Mouse (Mus musculus) myocyte (in vitro differentiated cells): ENCODE results near the gene 5730455P16Rik. TPM values are rescaled to one million over a fixed set of nuclear protein-coding genes. Genes with fewer than 3 reads are reported as not detected.
"Not testable (repeated sequence)": the region's sequence is repeated elsewhere in the genome, so short reads cannot be mapped to it uniquely, and the experiment has no call there.

ENCODE experiments used
- H3K27me3 ChIP-seq: one replicate; pipeline ENCODE4 v1.6.1; 2011; ENCODE audit not compliant: control insufficient read depth, insufficient read depth, insufficient read length
- H3K36me3 ChIP-seq: one replicate; pipeline ENCODE4 v1.6.1; 2011; ENCODE audit not compliant: control insufficient read depth, insufficient read depth
- H3K4me2 ChIP-seq: one replicate; pipeline ENCODE4 v1.6.1; 2011; ENCODE audit warnings: low read depth, control low read depth
- H3K4me3 ChIP-seq: one replicate; pipeline ENCODE4 v1.5.1; 2011; ENCODE audit warnings: mild to moderate bottlenecking, control low read depth, moderate library complexity
- H3K79me2 ChIP-seq: one replicate; pipeline ENCODE4 v1.6.1; 2011; ENCODE audit not compliant: control insufficient read depth, insufficient read depth
- H3ac ChIP-seq: one replicate; pipeline ENCODE4 v1.6.1; 2011; ENCODE audit not compliant: control insufficient read depth, insufficient read length
- CEBPB ChIP-seq: IDR thresholded peaks from 2 replicates; pipeline ENCODE4 v1.6.1; 2011; ENCODE audit warnings: mild to moderate bottlenecking, moderate library complexity; ENCODE audit not compliant: poor library complexity, insufficient read depth, severe bottlenecking
- E2F4 ChIP-seq: IDR thresholded peaks from one replicate; pipeline ENCODE4 v1.6.1; 2011; ENCODE audit warnings: mild to moderate bottlenecking, control low read depth, moderate library complexity; ENCODE audit not compliant: insufficient read depth
- MAX ChIP-seq: IDR thresholded peaks from one replicate; pipeline ENCODE4 v1.6.1; 2011; ENCODE audit warnings: low read depth, mild to moderate bottlenecking, control low read depth
- MYOD1 ChIP-seq, 3 experiments: IDR thresholded peaks; one replicate each; pipeline ENCODE4 v1.6.1; 2011; ENCODE audit warnings: control low read depth in 2 of 3, low read depth in 2 of 3, mild to moderate bottlenecking in 2 of 3, moderate library complexity in 1 of 3; ENCODE audit not compliant: insufficient read length in 2 of 3, control insufficient read depth in 1 of 3
- MYOG ChIP-seq, 3 experiments: IDR thresholded peaks; one replicate each; pipeline ENCODE4 v1.6.1; 2011; ENCODE audit warnings: control low read depth in 2 of 3, low read depth in 2 of 3, mild to moderate bottlenecking in 2 of 3; ENCODE audit not compliant: insufficient read length in 2 of 3, control insufficient read depth in 1 of 3, insufficient read depth in 1 of 3
- POLR2A ChIP-seq: IDR thresholded peaks from one replicate; pipeline ENCODE4 v1.6.1; 2011; ENCODE audit warnings: low read depth, mild to moderate bottlenecking, control low read depth, moderate library complexity; ENCODE audit not compliant: insufficient read length
- POLR2AphosphoS2 ChIP-seq: IDR thresholded peaks from one replicate; pipeline ENCODE4 v1.6.1; 2011; ENCODE audit warnings: low read depth, control low read depth; ENCODE audit not compliant: insufficient read length
- REST ChIP-seq: IDR thresholded peaks from one replicate; pipeline ENCODE4 v1.6.1; 2011; ENCODE audit warnings: mild to moderate bottlenecking, control low read depth, moderate library complexity; ENCODE audit not compliant: insufficient read depth, insufficient read length
- SRF ChIP-seq: IDR thresholded peaks from one replicate; pipeline ENCODE4 v1.6.1; 2011; ENCODE audit warnings: low read depth; ENCODE audit not compliant: control insufficient read depth, insufficient read length
- TCF12 ChIP-seq: IDR thresholded peaks from one replicate; pipeline ENCODE4 v1.6.1; 2011; ENCODE audit warnings: mild to moderate bottlenecking, control low read depth; ENCODE audit not compliant: poor library complexity, insufficient read depth, severe bottlenecking
- TCF3 ChIP-seq: IDR thresholded peaks from one replicate; pipeline ENCODE4 v1.6.1; 2011; ENCODE audit warnings: low read depth, control low read depth; ENCODE audit not compliant: insufficient read length
- USF1 ChIP-seq: IDR thresholded peaks from one replicate; pipeline ENCODE4 v1.6.1; 2011; ENCODE audit warnings: low read depth, mild to moderate bottlenecking, control low read depth, moderate library complexity
- polyA plus RNA-seq: library from polyadenylated mRNA; unstranded; fragments of >200 nt; fragmentation: generic; extraction: Trizol; gene quantifications from one replicate; pipeline ENCODE4 v1.2.1, GENCODE M21; 2012; ENCODE audit warnings: missing spikeins

5730455P16Rik gene
- polyA plus RNA-seq, 1 experiment, result 7.0 TPM

DNA sequence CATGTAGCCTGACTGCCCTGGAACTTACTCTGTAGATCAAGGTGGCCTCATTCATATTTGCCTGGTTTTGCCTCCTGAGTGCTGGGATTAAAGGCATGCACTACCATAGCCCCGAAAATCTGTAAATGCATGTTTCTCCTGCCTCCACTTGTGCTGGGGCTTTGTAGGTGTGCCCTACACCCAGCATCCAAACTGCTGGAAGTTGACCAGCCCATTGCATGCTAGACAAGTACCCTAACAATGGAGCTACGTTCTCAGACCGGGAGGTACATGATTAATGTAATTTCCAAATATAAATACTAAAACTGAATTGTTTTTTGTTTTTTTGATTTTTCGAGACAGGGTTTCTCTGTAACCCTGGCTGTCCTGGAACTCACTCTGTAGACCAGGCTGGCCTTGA is 7.2 kb upstream of the 5730455P16Rik start:
- Histone ChIP-seq H3ac (no peak overlapping the region), H3K79me2 (peaks cover 70% of the 10 kb centered on the region), H3K4me3 (peak overlapping the region; percentile 99), H3K27me3 (no peaks in the 10 kb centered on the region), H3K36me3 (peaks cover 43% of the 10 kb centered on the region), H3K4me2 (peak overlapping the region; percentile 96)
- TF ChIP-seq CEBPB (no peak), SRF (no peak), MYOG (IDR thresholded peaks at IDR 0.05; ENCODE audit: control insufficient read depth in 1 of 3, insufficient read depth in 1 of 3, insufficient read length in 2 of 3, low read depth in 2 of 3) (no peak), POLR2AphosphoS2 (peak; percentile 7)

DNA sequence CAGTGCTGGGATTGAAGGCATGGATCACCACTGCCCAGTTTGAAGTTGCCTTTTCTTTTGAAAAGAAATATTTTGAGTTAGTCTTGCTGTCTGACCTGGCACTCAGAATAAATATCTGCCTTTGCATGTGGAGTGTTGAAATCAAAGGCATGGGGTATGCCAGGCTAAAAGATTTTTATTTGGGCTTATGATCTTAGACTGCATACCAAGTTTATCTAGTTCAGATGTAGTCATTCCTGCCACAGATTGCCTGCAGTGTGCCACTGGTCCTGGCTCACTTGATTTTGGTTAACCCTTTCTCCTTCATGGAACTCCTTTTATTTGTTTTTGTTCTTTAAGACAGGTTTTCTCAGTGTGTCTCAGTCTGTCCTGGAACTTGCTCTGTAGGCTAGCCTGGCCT is 6.6 kb upstream of the 5730455P16Rik start:
- peak overlapping the region; percentile 75 for H3ac ChIP-seq
- peaks cover 39% of the 10 kb centered on the region for H3K36me3 ChIP-seq
- TF ChIP-seq TCF12 (no peak), SRF (no peak), USF1 (no peak), POLR2A (no peak), CEBPB (no peak), REST (no peak), TCF3 (no peak), MYOD1 (IDR thresholded peaks at IDR 0.05; ENCODE audit: control insufficient read depth in 1 of 3, insufficient read length in 2 of 3, low read depth in 2 of 3) (no peak), MAX (no peak)
- no peaks in the 10 kb centered on the region for H3K27me3 ChIP-seq
- peak overlapping the region; percentile 99 for H3K4me3 ChIP-seq
- H3K79me2 ChIP-seq, result peaks cover 64% of the 10 kb centered on the region
- H3K4me2 ChIP-seq, result peak overlapping the region; percentile 96

DNA sequence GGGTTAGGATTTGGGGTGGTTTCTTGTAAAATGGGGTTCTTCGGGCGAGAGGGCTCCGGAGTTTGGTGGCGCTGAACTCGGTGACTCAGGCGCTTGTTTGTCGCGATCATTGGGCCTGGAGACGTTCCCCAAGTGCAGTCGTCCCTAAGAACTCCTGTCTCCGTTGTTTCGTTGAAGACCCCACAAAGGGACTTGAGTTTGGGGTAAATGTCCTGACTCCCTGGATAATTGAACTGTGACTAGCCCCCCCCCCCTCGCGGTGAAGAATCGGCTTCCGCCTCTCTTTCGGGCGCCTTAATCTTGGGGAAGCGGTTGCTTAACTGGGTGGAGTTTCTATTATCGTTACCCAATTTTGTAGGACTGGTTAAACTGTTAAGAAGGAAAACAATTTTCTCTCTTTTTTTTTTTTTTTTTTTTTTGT is 5.8 kb upstream of the 5730455P16Rik start:
- Histone ChIP-seq H3K4me3 (peak overlapping the region; percentile 99), H3K36me3 (peaks cover 31% of the 10 kb centered on the region), H3ac (peak overlapping the region; percentile 75), H3K79me2 (peaks cover 56% of the 10 kb centered on the region), H3K4me2 (peak overlapping the region; percentile 96), H3K27me3 (no peaks in the 10 kb centered on the region)
- TF ChIP-seq MAX (no peak), POLR2AphosphoS2 (no peak), MYOD1 (IDR thresholded peaks at IDR 0.05; ENCODE audit: control insufficient read depth in 1 of 3, insufficient read length in 2 of 3, low read depth in 2 of 3) (no peak), USF1 (no peak), TCF3 (no peak), REST (no peak), TCF12 (no peak), POLR2A (no peak), CEBPB (no peak), E2F4 (no peak), SRF (no peak), MYOG (IDR thresholded peaks at IDR 0.05; ENCODE audit: control insufficient read depth in 1 of 3, insufficient read depth in 1 of 3, insufficient read length in 2 of 3, low read depth in 2 of 3) (no peak)

DNA sequence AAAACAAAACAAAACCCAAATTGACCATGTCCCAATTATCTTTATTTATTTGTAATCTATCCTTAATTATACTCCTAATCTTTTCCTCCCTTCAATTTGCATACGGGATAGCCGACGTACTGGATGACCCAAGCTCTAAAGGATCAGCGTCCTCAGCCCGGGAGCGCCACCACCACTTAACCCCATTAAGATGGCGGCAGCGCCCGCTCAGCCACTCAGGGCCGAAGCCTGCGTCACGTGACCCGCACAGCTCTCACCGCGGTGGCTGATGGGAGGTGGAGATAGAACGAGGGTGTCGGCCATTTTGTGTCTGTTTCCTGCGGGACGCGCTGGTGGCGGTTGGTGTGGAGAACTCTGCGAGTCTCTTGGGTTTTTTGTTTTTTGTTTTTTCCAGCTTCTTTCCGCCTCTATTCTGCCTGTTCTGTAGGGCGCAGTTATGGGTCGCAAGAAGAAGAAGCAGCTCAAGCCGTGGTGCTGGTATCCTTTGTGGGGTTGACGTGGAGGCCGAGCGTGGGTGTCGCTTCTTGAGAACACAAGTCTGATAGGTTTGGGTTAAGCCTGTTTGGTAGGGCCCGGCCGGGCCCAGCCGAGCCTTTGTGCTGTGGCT is 5.3 kb upstream of the 5730455P16Rik start, which contains the start of gene Zfp207:
Gene Zfp207 (plus strand): TSS at position 261 of the 607 bp plus-strand sequence.
- Histone ChIP-seq H3K36me3 (peaks cover 29% of the 10 kb centered on the region), H3K4me2 (peak within 1 kb of the TSS; percentile 96), H3K4me3 (peak within 1 kb of the TSS; percentile 99), H3ac (peak within 1 kb of the TSS; percentile 75), H3K27me3 (no peaks in the 10 kb centered on the region), H3K79me2 (peaks cover 51% of the 10 kb centered on the region)
- TF ChIP-seq TCF3 (no peak), POLR2A (peak; percentile 93), USF1 (peak; percentile 100), MAX (no peak), REST (no peak), MYOG (IDR thresholded peaks at IDR 0.05; ENCODE audit: control insufficient read depth in 1 of 3, insufficient read depth in 1 of 3, insufficient read length in 2 of 3, low read depth in 2 of 3) (no peak), E2F4 (no peak), CEBPB (no peak), SRF (no peak), POLR2AphosphoS2 (peak; percentile 96), MYOD1 (IDR thresholded peaks at IDR 0.05; ENCODE audit: control insufficient read depth in 1 of 3, insufficient read length in 2 of 3, low read depth in 2 of 3) (peak in 1 of 3 experiments; percentile 12), TCF12 (no peak)

DNA sequence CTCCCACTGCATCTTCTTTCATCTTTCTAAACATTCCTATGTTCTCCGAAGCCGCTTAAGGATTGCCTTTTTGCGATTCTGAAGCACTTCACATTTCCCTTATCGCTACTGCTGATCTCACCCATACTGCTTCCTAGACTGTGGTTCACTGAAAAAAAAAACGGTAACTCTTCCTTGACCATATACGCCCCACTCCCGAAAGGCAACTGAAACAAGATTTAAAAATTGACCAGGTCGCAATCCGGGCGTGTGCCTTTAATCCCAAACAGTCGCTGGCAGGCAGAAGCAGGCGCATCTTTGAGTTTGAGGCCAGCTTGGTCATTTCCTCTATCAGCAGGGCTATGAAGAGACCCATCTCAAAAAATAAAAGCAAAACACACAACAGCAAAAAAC is 4.8 kb upstream of the 5730455P16Rik start:
- H3K4me2 ChIP-seq, result peak overlapping the region; percentile 70
- H3ac ChIP-seq, result peak overlapping the region; percentile 75
- no peak for TF ChIP-seq CEBPB
- TF ChIP-seq SRF, result no peak
- TF ChIP-seq MAX, result no peak
- TF ChIP-seq E2F4, result no peak
- no peak for TF ChIP-seq POLR2AphosphoS2
- TF ChIP-seq MYOG (IDR thresholded peaks at IDR 0.05; ENCODE audit: control insufficient read depth in 1 of 3, insufficient read depth in 1 of 3, insufficient read length in 2 of 3, low read depth in 2 of 3), result no peak
- TF ChIP-seq POLR2A, result no peak
- no peak for TF ChIP-seq MYOD1 (IDR thresholded peaks at IDR 0.05; ENCODE audit: control insufficient read depth in 1 of 3, insufficient read length in 2 of 3, low read depth in 2 of 3)
- no peak for TF ChIP-seq TCF12
- TF ChIP-seq TCF3, result no peak
- H3K36me3 ChIP-seq, result peaks cover 25% of the 10 kb centered on the region
- peak overlapping the region; percentile 99 for H3K4me3 ChIP-seq
- H3K27me3 ChIP-seq, result no peaks in the 10 kb centered on the region
- H3K79me2 ChIP-seq, result peaks cover 46% of the 10 kb centered on the region

DNA sequence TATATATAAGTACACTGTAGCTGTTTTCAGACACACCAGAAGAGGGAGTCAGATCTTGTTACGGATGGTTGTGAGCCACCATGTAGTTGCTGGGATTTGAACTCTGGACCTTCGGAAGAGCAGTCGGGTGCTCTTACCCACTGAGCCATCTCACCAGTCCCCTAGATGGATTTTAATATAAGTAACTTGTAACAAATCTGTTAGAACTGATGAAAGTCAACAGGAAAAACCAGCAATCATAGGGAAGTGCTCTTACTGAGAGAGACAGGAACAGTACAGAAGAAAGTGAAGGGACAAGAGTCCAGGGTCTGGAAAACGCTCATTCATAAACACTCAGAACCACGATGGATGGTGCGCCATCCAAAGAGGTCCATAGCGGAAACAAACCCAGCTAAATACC is 1.4 kb upstream of the 5730455P16Rik start:
- not testable (repeated sequence) for H3K4me2 ChIP-seq, H3K4me3 ChIP-seq, H3K27me3 ChIP-seq, H3ac ChIP-seq, H3K36me3 ChIP-seq
- H3K79me2 ChIP-seq, result peaks cover 17% of the 10 kb centered on the region

GRCm38 (mm10) chr11:80378452-80379068 is 726 bp upstream of the 5730455P16Rik start:
- H3ac ChIP-seq, result not testable (repeated sequence)
- peak overlapping the region; percentile 77 for H3K4me3 ChIP-seq
- H3K4me2 ChIP-seq, result peak overlapping the region; percentile 74

More at GRCm38 (mm10) chr11:80378452-80379068, 726 bp upstream of the 5730455P16Rik start:
- H3K36me3 ChIP-seq, H3K27me3 ChIP-seq: not testable (repeated sequence)
- peaks cover 11% of the 10 kb centered on the region for H3K79me2 ChIP-seq
